Mouse (Mus musculus) left cerebral cortex, postnatal 36 days (tissue): ENCODE data around the gene Krt18. TPM values are rescaled to one million over a fixed set of nuclear protein-coding genes. Genes with fewer than 3 reads are reported as not detected.

ENCODE experiments used
- total RNA-seq, 2 experiments: library from RNA; stranded (reverse); gene quantifications; 2 replicates each; pipeline ENCODE4 v1.2.3; 2021

Krt18 gene
- total RNA-seq, 2 experiments from 2014 or later: 0.22 TPM; not detected in 1

Other genes with a start within 250 kb of the Krt18 start
- not detected for gene Krt72, start 241.7 kb upstream of the Krt18 start, total RNA-seq
- gene Krt73, start 225.8 kb upstream of the Krt18 start, total RNA-seq: 1 to 10 TPM; 1.5 to 1.6 TPM
- under 1 TPM; 0.15 to 0.29 TPM for gene Krt2, start 210.0 kb upstream of the Krt18 start, total RNA-seq
- gene Krt1, start 177.4 kb upstream of the Krt18 start, total RNA-seq: 1 to 10 TPM; 1.7 to 1.8 TPM
- 1 to 10 TPM; 8.8 to 9.8 TPM for gene Krt77, start 158.5 kb upstream of the Krt18 start, total RNA-seq
- not detected for gene Krt76, start 135.3 kb upstream of the Krt18 start, total RNA-seq
- not detected for gene Krt4, start 103.4 kb upstream of the Krt18 start, total RNA-seq
- gene Krt79, start 87.9 kb upstream of the Krt18 start, total RNA-seq: not detected
- not detected for gene Krt78, start 73.9 kb upstream of the Krt18 start, total RNA-seq
- gene Krt8, start 23.7 kb upstream of the Krt18 start, total RNA-seq: not detected
- 100 to 1,000 TPM; 157 to 165 TPM for gene Eif4b, start 45.6 kb downstream of the Krt18 start, total RNA-seq
- gene Tns2, start 72.2 kb downstream of the Krt18 start, total RNA-seq: 10 to 100 TPM; 17.2 to 28.6 TPM
- gene Spryd3, start 108.1 kb downstream of the Krt18 start, total RNA-seq: 100 to 1,000 TPM; 140 to 160 TPM
- gene Igfbp6, start 116.2 kb downstream of the Krt18 start, total RNA-seq: 10 to 100 TPM; 39.5 to 57.1 TPM
- under 1 TPM in 1 of 2 experiments, not detected in 1; 0.23 TPM for gene Soat2, start 122.3 kb downstream of the Krt18 start, total RNA-seq
- gene Zfp740, start 175.1 kb downstream of the Krt18 start, total RNA-seq: 10 to 100 TPM; 61.0 to 64.0 TPM
- gene Csad, start 176.5 kb downstream of the Krt18 start, total RNA-seq: 10 to 100 TPM; 23.9 to 29.4 TPM
- gene Itgb7, start 203.8 kb downstream of the Krt18 start, total RNA-seq: 1 to 10 TPM; 1.1 to 1.5 TPM
- gene Rarg, start 229.3 kb downstream of the Krt18 start, total RNA-seq: 10 to 100 TPM; 13.1 to 13.9 TPM
- not detected for gene Gm9918, start 242.4 kb downstream of the Krt18 start, total RNA-seq